Mouse (Mus musculus) embryonic stem cell, embryonic (primary cell): ENCODE data around the gene Alg9.

Source experiments
- CTCF ChIA-PET, 4 experiments: fragments of 300-600 bp in 2 of 4; fragments of 350-600 bp in 2 of 4; sonication (Branson Sonifier 250); formaldehyde crosslinking; loops; one replicate each; lab custom pipeline; 2022; ENCODE audit warnings: inconsistent platforms in 2 of 4; lab: Charles Lee
- POLR2A ChIA-PET, 4 experiments: fragments of 300-600 bp in 2 of 4; fragments of 350-600 bp in 2 of 4; sonication (Branson Sonifier 250); formaldehyde crosslinking; loops; one replicate each; lab custom pipeline; 2022; ENCODE audit warnings: antibody characterized with exemption in 4 of 4, inconsistent platforms in 1 of 4; lab: Charles Lee

The Alg9 gene

DNA sequence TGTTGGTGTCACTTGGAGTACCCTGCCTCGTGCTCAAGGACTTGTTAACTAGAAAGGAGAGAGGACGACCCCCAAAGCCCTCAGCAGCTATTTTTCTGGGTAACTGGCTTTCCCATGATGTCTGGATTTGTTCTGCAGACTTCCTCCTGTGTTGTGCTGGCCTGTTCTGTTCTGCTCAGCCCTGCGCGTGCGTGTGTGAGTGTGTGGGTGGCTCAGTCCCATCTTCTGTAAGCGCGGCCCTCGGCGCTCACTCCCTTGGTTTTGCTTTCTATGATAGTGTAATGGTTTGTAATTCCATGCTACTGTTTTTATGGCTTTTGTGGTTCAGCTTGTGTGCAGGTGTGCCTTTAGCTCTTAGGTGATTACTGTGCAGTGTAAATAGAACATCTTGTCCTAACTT, 98.4 kb downstream of the Alg9 start:
- ChIA-PET POLR2A (interaction anchor here in 2 of 4 experiments (0.6 to 4.2 kb wide), 4 partner anchors 7 to 270 kb away, joined by 3 to 26 read pairs (median 4); partner anchors contain the start of genes Sdhd (in 1 of the 2) and Timm8b (in 1 of the 2)), CTCF (no interaction called here)

DNA sequence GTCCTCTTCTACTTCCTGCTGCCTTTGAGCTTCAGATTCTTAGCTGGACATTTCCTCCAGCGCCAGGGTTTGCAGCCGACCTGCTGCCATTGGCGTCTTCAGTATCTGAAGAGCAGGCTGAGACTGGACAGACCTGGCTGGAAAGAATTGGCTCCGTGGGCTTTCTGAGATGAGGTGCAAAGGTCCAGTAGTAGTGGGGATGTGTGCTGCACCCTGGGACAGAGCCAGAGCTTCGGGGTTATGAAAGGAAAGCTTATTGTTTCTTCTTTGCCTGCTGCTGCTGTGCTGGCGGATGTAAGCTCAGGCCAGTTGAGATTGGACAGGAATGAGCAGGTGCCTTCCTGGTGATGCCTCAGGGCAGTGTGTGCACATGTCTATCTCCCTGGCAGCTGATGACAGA, 99.2 kb downstream of the Alg9 start:
- POLR2A ChIA-PET: interaction anchor here in 1 of 4 experiments (0.6 to 4.2 kb wide), 3 partner anchors 8 to 16 kb away, joined by 3 to 26 read pairs (median 4); no protein-coding TSS in a partner anchor
- CTCF ChIA-PET: no interaction called here

DNA sequence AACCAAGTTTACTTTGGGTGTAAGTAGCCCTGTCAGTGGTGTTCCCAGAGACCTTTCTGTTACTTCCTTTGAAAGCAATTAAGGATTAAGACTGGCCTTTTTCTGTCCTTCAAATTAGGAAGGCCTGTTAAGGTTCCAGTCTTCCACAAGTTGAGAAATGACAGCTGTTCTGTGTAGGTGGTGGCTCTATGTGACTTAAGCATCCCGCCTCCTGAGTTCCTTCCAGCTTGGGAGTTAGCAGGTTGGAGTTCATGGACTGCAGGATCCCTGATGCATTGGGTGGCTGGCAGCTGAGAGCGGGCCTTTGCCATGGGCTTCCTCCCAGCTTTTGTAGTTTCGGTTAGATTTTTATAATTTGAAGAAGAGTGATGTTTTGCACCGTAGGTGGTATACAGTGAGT, 100.7 kb downstream of the Alg9 start:
- CTCF ChIA-PET: no interaction called here
- POLR2A ChIA-PET: interaction anchor here in 1 of 4 experiments (1.4 to 4.2 kb wide), 2 partner anchors 9 to 26 kb away, joined by 3 to 26 read pairs; no protein-coding TSS in a partner anchor

DNA sequence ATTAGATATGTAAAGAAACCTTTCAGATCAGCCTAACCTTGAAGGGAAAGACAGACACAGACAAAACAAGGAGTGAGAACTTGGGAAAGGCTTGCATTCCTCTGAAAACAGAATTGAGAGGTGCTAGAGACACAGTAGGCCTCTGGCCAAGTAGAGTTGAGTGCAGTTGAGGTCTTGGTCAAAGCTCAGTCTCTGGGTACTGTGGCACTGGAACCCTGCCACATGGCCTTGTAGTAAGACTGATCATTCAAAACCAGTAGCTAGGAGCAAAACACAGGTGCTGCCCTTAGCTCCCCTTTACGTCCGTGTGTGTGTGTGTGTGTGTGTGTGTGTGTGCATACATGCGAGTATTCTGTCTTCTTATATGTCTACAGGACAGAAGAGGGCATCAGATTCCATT, 101.5 kb downstream of the Alg9 start:
- POLR2A ChIA-PET: interaction anchor here in 2 of 4 experiments (0.6 to 4.2 kb wide), 12 partner anchors 10 to 1347 kb away, joined by 3 to 26 read pairs (median 4); no protein-coding TSS in a partner anchor

DNA sequence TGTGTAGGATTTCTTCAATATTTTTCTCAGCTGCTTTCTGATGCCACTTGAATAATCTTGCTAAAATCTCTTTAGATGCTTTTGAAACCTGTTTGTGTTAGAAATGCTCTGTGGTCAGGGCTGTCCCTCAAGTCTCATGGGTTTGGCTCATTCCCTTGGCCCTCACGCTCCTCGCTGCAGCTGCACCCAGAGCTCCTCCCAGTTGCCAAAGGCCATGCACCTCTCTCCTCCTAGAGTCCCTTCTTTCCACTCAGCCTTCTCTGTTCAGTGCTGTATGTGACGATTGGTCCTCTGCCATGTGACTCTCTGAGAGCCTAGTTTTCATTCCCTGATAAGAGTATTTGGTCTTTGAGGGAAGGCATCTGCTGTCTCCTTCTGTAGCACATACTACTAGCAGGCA, 102.6 kb downstream of the Alg9 start:
- POLR2A ChIA-PET: interaction anchor here in 2 of 4 experiments (0.6 to 4.2 kb wide), 6 partner anchors 11 to 1349 kb away, joined by 3 to 26 read pairs (median 4); no protein-coding TSS in a partner anchor
- CTCF ChIA-PET: interaction anchor here in 1 of 4 experiments (0.6 kb wide), 1 partner anchor 39 kb away, joined by 3 read pairs; no protein-coding TSS in a partner anchor

More for the DNA sequence above, 101.5 kb downstream of the Alg9 start:
- CTCF ChIA-PET: no interaction called here

DNA sequence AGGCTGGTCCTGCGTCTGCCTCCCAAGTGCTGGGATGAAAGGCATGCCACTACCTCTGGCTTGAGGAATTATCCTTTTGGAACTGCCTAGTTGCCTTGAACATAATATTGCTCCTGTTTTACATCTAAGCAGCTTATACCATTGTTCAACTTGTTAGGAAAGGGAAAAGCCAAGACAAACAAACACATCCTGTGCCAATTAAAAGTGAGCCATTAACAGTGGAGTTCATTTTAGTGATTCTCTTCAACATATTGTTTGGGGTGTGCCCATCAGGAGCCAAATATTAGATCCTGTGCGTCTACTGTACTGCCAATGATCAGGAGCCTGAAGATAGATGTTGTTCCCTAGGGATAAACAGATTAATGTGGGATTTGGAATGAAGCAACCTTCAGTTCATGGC, 107.4 kb downstream of the Alg9 start:
- POLR2A ChIA-PET: interaction anchor here in 1 of 4 experiments (1.8 kb wide), 1 partner anchor 23 kb away, joined by 3 read pairs; no protein-coding TSS in a partner anchor
- CTCF ChIA-PET: no interaction called here

DNA sequence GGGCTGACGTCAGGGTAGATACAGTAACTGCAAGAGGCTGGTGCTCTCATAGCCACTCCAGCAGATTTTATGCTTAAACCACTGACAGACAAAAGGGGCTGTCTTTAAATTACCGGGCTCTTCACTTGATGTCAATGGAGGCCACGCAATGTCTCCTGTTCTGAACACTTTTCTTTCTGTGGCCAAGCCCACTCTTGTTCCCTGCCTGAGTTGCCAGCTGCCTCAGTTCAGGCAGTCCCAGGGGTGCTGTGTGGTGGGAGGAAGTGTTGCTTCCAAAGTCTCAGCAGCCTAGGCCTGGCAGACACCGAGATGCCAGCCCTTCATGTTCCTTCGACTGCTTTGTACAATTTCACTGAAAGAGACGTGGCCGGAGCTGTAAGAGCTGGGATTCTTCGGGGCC, 109.3 kb downstream of the Alg9 start:
- POLR2A ChIA-PET: interaction anchor here in 1 of 4 experiments (0.6 to 3.1 kb wide), 5 partner anchors 10 to 219 kb away, joined by 3 to 10 read pairs (median 4); no protein-coding TSS in a partner anchor
- CTCF ChIA-PET: interaction anchor here in 1 of 4 experiments (1.0 kb wide), 1 partner anchor 253 kb away, joined by 3 read pairs; no protein-coding TSS in a partner anchor

DNA sequence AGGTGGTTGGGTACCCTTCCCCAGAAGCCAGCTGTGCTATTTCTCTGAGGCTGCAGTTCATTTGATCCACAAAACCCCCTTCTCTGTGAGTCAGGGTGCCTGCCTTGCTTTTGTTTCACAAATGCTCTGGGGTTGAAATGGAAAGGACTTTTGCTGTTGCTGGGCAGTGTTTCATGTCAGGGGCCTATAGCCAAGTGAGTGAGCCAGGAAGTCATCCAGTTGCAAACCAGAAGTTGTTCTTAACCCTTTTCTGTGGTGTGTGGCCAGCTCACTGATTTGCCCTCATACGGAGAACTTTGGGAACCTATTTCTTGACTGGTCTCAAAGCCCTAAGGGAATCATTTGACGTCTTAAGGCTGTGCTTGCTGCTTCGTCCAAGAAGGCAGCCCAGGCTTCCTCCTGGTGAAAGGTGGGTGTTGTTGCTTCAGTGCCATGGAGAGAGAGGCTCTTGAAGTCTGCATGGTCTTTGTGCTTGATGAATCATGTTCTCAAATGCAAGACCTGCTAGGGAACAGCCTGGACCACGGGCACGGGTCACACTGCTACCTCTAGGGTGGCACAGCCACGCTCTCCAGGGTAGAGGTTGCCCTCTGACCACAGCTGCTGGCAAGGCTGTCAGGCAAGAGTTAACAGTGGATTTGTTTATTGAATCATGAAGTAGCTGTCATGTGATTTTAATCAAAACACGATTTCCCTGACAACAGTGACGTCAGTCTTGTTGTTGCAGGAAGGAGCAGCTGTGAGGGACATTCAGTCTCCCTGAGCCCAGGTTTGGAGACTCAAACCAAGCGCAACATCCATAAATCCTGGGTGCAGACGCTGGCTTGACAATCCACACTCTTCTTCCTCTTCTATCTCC, 110.2 kb downstream of the Alg9 start:
- POLR2A ChIA-PET: interaction anchor here in 2 of 4 experiments (0.6 to 3.1 kb wide), 5 partner anchors 9 to 18 kb away, joined by 3 to 10 read pairs (median 5); no protein-coding TSS in a partner anchor
- CTCF ChIA-PET: interaction anchor here in 1 of 4 experiments (1.0 kb wide), 1 partner anchor 252 kb away, joined by 3 read pairs; no protein-coding TSS in a partner anchor

DNA sequence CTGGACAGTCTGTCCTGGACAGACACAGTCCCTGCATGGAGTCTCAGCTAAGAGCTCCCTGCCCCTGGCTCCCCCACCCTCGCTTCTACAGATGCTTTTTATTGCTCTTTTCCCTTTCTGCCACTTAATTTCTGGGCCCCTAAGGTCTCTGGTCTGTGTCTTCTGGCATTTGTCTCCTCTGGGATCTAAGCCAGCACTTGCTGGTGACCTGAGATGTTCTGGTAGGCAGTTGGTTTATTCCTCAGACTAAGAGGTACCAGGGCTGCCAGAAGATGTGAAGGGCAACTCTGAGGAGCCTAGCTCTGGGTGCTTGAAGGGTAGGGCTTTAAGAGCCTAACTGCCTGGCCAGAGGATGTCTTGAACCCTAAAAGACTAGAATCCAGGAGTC, 110.8 kb downstream of the Alg9 start:
- ChIA-PET POLR2A (interaction anchor here in 1 of 4 experiments (1.1 to 3.1 kb wide), 2 partner anchors 13 to 18 kb away, joined by 5 to 10 read pairs; no protein-coding TSS in a partner anchor), CTCF (no interaction called here)

DNA sequence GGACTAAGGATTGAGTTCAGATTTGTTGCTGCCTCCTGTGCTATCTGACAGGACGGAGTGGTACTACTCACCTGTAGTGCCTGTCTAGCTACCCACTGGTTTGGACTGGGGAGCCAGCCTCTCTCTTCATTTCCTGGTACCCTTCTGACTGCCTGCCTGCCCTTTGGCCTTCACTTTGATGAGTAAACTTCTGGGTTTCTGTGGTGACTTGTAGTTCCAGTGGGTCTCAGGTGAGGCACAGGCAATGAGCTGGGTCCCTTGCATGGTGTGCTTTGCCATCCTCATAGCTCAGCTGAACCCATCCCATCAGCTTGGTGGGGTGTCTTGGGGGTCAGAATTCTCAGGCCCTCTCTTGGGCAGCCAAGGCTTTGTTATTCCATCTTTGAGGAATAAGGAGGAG, 112.1 kb downstream of the Alg9 start:
- POLR2A ChIA-PET: interaction anchor here in 3 of 4 experiments (0.7 to 1.5 kb wide), 6 partner anchors 11 to 33 kb away, joined by 3 to 13 read pairs (median 4); no protein-coding TSS in a partner anchor
- CTCF ChIA-PET: no interaction called here

DNA sequence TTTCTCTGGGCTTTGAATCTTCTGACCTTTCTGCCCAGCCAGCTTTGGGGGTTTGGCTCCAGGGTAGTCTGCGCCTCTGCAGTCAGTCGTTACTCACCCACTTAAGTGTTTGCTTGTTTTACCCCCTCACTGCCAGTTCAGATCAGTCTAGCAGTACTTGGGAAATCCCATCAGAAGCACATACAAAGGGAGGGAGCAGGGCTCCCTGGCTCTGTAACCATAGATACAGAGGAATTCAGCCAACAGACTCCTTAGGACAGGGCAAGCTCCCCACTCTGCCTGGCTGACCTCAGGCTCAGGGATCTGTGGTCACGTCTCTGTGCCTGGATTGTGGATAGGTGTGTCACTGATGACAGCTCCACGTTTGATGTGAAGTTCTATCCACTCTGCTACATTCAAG, 112.5 kb downstream of the Alg9 start:
- POLR2A ChIA-PET: interaction anchor here in 2 of 4 experiments (0.7 to 1.5 kb wide), 5 partner anchors 10 to 30 kb away, joined by 3 to 5 read pairs (median 4); no protein-coding TSS in a partner anchor

DNA sequence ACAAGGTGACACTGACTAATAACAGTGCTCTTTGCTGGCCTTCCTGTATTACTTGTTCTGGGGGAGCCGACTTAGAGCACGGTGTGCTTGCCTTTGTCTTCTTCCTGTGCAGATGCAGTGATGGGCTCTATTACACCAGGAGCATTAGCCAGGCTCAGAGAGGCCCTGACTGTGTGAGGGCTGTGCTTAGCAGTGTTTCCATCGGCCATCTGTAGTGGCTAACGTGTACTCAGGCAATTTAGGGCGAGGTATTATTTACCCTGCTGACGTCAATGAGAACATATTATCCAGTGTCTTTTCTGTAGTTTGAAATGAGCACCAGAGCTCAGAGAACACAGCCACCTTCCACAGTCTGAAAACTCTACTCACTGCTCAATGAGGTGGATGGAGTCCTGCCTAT, 114.4 kb downstream of the Alg9 start:
- ChIA-PET POLR2A (interaction anchor here in 1 of 4 experiments (0.6 to 1.5 kb wide), 5 partner anchors 8 to 223 kb away, joined by 3 to 4 read pairs (median 3); no protein-coding TSS in a partner anchor), CTCF (no interaction called here)

More for the DNA sequence above, 112.5 kb downstream of the Alg9 start:
- CTCF ChIA-PET: no interaction called here

DNA sequence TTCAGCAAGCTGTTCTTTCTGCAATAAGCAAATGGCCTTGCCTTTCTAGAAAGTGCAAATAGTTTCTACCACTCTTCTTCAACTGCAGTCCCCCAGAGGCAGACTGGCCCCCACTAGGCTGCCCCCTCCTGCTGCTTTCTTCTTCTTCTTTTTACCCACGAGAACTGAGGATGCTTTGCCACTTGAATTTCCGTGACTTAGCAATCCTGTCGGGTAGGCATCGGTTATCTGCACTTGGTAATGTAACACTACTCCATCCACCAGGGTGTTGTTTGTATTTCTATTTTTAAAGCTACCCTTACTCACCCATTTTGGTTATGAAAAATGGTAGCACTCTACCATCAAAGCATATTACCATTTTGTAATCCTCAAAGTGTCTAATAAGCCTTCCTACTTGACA, 115.1 kb downstream of the Alg9 start:
- ChIA-PET POLR2A (interaction anchor here in 1 of 4 experiments (0.8 to 1.5 kb wide), 2 partner anchors 8 to 16 kb away, joined by 3 to 4 read pairs; no protein-coding TSS in a partner anchor), CTCF (no interaction called here)

DNA sequence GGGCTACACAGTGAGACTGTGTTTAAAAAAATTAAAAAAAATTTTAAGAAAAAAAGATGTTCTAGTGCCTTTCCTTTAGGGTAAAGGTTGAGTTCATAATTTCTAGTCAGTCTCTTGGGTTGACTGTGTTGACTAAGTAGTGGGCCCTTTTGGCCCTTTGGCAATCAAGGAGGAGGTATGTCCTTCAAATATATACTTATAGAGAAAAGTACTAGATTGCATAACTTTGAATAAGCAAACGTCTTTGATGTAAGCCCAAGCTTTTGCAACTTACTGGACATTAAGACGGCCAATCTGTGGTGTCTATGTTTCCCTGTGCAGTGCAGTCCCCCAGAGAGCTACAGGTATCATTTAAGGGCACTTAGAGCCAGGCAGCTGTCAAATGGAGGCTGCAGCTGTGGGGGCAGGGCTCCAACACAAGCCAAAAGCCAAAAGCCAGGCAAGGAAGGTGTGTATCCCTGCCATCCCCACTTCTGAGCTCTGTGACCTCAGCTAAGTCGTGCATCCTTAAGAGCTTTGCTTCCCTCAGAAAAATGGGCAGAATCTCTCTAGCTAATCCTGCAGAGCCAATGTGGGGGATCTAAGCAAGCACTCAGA, 115.8 kb downstream of the Alg9 start:
- ChIA-PET CTCF (no interaction called here), POLR2A (interaction anchor here in 2 of 4 experiments (0.6 to 0.7 kb wide), 2 partner anchors 11 to 91 kb away, joined by 3 read pairs; no protein-coding TSS in a partner anchor)
